26 mouse cellular contexts compared by ENCODE assay signal in genomic region chr3:130235233-130235632, GRCm38 (mm10).
"Had no signal": no experiment of that assay in that cellular context is flagged by ENCODE, and none has a peak within 500 bp of the region (broad histone marks: within the 10 kb centered on the region; RNA-seq: fewer than 3 reads in every experiment).

No protein-coding gene starts in this region.

- H3K27ac ChIP-seq: heart, embryonic 10.5 days; hindbrain, embryonic 10.5 days; hindbrain, embryonic 12.5 days; hindbrain, embryonic 14.5 days; intestine, embryonic 15.5 days; layer of hippocampus, adult 2 months; limb, embryonic 12.5 days; liver, embryonic 13.5 days had no signal

- DNase-seq: gastrocnemius, postnatal 14 days; gastrocnemius, postnatal 36 days; heart, adult 18-20 months; heart, postnatal 10 days; heart, postnatal 4 days; kidney, adult 18-20 months; kidney, adult 8-10 months; kidney, postnatal 10 days; kidney, postnatal 25 days; kidney, postnatal 4 days; layer of hippocampus, adult 9-11 months; layer of hippocampus, postnatal 36 days; liver; liver, embryonic 13.5 days had no signal

- H3K4me1 ChIP-seq: heart, embryonic 10.5 days; heart, embryonic 12.5 days; hindbrain, embryonic 10.5 days; hindbrain, embryonic 12.5 days; intestine, embryonic 15.5 days; limb, embryonic 12.5 days; liver, embryonic 13.5 days had no signal

- H3K4me3 ChIP-seq: heart, embryonic 10.5 days; heart, embryonic 12.5 days; hindbrain, embryonic 10.5 days; hindbrain, embryonic 12.5 days; intestine, embryonic 15.5 days; layer of hippocampus, adult 2 months; limb, embryonic 10.5 days; limb, embryonic 12.5 days; liver, embryonic 13.5 days had no signal

- ATAC-seq: hindbrain, embryonic 16.5 days; inflammation-experienced regulatory T-cells, adult 6 months; intestine, embryonic 15.5 days; intestine, postnatal 0 days had no signal
